Mouse (Mus musculus): ENCODE measurements around the gene Pard6b.

The Pard6b gene

DNA sequence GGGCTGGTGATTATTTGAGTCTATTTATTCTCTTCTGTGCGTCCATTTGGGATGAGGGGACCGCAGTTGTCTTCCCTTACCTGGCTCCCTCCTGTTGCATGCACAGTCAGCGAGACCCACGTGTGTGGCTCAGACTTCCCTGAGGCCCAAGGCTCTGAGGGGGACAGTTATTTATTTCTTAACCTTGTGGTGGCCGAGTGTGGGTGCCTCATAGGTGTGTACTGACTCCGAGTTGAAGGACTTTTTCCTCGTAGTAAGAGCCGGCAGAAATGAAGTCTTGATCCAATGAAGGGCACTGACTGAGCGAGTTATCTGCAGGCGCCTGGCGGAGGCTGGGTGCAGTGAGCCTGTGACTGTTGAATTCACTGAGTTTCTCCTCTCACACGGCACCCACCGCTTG, 19.2 kb downstream of the Pard6b start:
- in situ Hi-C loops (cut with MboI) = loop anchor here (25.0 kb wide), 1 partner anchor 337 kb away; no protein-coding TSS in a partner anchor

DNA sequence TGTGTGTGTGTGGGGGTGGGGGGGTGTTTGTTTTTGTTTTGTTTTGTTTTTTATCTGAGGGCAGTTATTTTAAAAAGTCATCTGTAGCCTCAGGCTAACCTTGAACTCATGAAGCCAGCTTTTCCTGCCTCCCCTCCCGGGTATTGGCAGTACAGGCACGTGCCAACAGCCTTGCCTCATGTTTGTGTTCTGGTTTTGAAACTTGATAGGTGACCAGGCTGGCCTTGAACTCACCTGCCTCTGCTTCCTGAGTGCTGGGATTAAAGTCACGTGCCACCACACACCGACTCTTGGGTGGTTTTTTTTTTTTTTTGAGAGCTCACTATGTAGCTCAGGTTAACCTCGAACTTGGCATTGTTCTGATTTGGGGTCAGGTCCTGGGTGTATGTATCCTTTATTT, 21.0 kb downstream of the Pard6b start:
- in situ Hi-C loops (cut with MboI) = loop anchor here (25.0 kb wide), 1 partner anchor 335 kb away; no protein-coding TSS in a partner anchor

DNA sequence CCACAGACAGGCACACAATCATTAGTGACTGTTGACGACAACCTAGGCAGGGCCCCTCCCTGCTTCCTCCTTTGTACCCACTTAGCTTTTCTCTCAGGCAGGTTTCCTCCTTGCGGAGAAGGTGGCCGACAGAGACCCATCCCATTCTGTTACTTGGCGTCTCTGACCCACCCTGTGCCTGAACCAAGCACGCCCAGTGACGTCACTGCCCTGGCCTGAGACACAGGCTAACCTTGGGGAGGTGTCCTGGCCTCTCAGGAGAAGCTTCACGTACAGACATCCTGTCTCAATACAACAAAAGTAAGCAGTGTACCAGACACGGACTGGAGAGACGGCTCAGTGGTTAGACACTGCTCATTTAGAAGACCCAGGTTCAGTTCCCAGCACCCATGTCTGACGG, 22.5 kb downstream of the Pard6b start:
- in situ Hi-C loops (cut with MboI) = loop anchor here (25.0 kb wide), 1 partner anchor 334 kb away; no protein-coding TSS in a partner anchor

- in situ Hi-C loops (cut with MboI) = loop anchor here (25.0 kb wide), 1 partner anchor 333 kb away; no protein-coding TSS in a partner anchor
These were observed 23.8 kb downstream of the Pard6b start for GRCm38 (mm10) chr2:168104375-168105144.

- in situ Hi-C loops (cut with MboI) = loop anchor here (25.0 kb wide), 1 partner anchor 332 kb away; no protein-coding TSS in a partner anchor
These were observed 24.5 kb downstream of the Pard6b start for GRCm38 (mm10) chr2:168105271-168105670.

- in situ Hi-C loops (cut with MboI) = loop anchor here (25.0 kb wide), 1 partner anchor 331 kb away; no protein-coding TSS in a partner anchor
These were observed 25.9 kb downstream of the Pard6b start for GRCm38 (mm10) chr2:168106701-168107178.

DNA sequence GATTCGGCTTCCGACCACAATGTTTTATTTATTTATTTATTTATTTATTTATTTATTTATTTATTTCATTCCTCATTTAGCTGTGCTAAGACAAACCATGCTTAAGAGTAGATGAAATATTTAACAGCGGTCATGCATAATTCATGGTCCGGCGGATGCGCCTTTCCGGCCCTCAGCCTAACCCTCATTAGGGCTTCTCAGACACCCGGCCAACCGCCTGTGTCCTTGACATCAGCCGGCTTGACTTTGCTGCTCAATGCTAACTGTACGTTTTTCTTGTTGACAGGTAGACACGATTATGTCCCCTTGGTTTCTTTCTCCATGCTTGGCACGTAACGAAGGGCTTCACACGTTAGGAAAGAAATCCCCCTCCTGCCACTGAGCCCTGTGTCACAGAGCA, 26.6 kb downstream of the Pard6b start:
- in situ Hi-C loops (cut with MboI) = loop anchor here (25.0 kb wide), 1 partner anchor 330 kb away; no protein-coding TSS in a partner anchor

DNA sequence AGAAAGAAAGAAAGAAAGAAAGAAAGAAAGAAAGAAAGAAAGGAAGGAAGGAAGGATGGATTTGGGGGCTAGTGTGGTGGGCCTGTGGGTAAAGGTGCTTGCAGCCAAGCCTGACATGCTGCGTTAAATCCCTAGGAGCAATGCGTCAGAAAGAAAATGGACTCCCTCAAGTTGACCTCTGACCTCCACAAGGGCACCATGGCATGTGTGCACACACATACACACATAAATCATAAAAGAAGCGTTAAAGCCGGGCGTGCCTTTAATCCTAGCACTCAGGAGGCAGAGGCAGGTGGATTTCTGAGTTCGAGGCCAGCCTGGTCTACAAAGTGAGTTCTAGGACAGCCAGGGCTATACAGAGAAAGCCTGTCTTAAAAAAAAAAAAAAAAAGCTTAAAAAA, 27.1 kb downstream of the Pard6b start:
- in situ Hi-C loops (cut with MboI) = loop anchor here (25.0 kb wide), 1 partner anchor 329 kb away; no protein-coding TSS in a partner anchor

DNA sequence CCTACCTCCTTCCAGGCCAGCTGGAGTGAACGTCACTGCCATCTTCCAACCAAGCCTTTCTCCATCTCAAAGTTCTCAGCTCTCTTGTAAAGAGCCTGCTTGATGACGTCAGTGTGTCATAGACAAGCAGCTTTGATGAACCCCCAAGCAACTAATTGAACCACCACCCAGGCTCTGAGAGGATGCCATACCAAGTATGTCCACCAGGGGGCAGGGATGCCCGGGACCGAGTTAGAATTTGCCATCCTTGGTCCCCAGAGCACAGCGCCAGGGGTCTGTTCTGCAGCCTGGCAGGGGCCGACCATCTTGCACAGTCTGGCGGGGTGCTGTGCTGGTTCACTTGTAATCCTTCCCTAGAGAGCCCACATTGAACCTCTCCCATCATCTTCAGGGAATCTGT, 31.1 kb downstream of the Pard6b start:
- in situ Hi-C loops (cut with MboI) = loop anchor here (10.0 to 25.0 kb wide), 2 partner anchors 93 to 325 kb away; partner anchors contain the start of gene Adnp

GRCm38 (mm10) chr2:168113263-168113662, 32.5 kb downstream of the Pard6b start:
- in situ Hi-C loops (cut with MboI) = loop anchor here (10.0 to 25.0 kb wide), 2 partner anchors 92 to 324 kb away; partner anchors contain the start of gene Adnp

- in situ Hi-C loops (cut with MboI) = loop anchor here (10.0 to 25.0 kb wide), 2 partner anchors 91 to 324 kb away; partner anchors contain the start of gene Adnp
These were observed 32.9 kb downstream of the Pard6b start for GRCm38 (mm10) chr2:168113692-168114091.

GRCm38 (mm10) chr2:168114699-168115350, 34.0 kb downstream of the Pard6b start:
- in situ Hi-C loops (cut with MboI) = loop anchor here (10.0 to 25.0 kb wide), 2 partner anchors 90 to 322 kb away; partner anchors contain the start of gene Adnp

DNA sequence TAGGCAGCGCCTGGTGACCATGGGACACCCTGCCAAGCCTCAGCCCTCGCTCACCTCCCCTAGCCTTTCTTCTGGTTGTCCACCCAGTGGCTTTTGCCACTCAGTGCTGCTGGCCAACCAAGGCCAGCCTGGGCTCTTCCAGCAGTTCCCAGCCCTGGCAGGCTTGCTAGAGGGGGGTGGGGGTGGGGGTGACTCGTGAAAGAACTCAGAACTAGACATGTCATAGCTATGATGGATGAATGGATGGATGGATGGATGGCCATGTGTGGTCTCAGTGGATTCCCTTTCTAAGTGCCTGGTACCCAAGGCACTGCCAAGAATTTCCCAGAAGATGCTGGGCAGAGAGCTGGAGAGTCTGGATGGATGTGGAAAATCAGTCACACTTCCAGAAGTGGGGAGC, 35.0 kb downstream of the Pard6b start:
- in situ Hi-C loops (cut with MboI) = loop anchor here (10.0 to 25.0 kb wide), 2 partner anchors 89 to 321 kb away; partner anchors contain the start of gene Adnp

GRCm38 (mm10) chr2:168117147-168117546, 36.3 kb downstream of the Pard6b start:
- in situ Hi-C loops (cut with MboI) = loop anchor here (10.0 to 25.0 kb wide), 2 partner anchors 88 to 320 kb away; partner anchors contain the start of gene Adnp

DNA sequence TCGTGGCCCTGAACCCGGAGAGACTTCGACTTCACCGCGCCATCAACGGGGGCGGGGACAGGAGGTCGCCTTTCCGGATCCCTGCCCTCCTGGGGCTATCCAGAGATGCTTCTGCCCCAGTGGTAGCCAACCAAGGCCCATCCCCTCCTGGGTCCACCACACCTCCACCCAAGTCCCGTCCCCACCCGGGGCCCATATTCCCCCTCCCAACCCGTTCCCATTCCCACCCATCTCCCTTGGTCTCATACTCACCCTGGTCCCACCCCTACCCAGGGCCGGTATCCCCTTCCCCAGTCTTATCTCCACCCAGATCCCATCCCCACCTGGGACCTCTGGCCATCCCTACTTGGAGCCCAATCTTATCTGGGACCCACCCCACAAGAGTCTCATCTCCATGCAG, 36.7 kb downstream of the Pard6b start:
- in situ Hi-C loops (cut with MboI) = loop anchor here (10.0 to 25.0 kb wide), 2 partner anchors 87 to 320 kb away; partner anchors contain the start of gene Adnp

- in situ Hi-C loops (cut with MboI) = loop anchor here (10.0 to 25.0 kb wide), 2 partner anchors 87 to 319 kb away; partner anchors contain the start of gene Adnp
These were observed 37.2 kb downstream of the Pard6b start for GRCm38 (mm10) chr2:168117967-168118366.

- in situ Hi-C loops (cut with MboI) = loop anchor here (10.0 to 25.0 kb wide), 2 partner anchors 86 to 319 kb away; partner anchors contain the start of gene Adnp
These were observed 37.7 kb downstream of the Pard6b start for GRCm38 (mm10) chr2:168118456-168118855.

DNA sequence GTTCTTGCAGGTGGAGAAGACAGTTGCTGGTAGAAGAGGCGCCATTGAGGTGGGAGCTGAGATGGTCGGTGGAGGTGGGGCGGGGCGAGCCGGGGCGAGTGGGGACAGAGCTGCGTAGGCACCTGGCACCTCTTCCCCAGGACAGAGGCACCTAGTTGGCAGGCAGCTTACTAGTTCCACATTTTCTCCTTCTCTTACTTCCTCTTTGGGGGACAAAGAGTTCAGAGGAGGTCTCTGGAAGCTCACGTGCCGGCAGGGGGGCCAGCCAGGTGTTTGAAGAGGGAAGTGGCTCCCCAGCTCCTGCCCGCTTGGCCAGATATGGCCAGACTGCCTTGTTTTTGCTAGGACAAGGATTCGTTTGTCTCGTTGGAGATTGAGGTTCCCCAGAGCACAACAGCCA, 38.3 kb downstream of the Pard6b start:
- in situ Hi-C loops (cut with MboI) = loop anchor here (10.0 to 25.0 kb wide), 2 partner anchors 86 to 318 kb away; partner anchors contain the start of gene Adnp

GRCm38 (mm10) chr2:168120906-168121305, 40.1 kb downstream of the Pard6b start:
- in situ Hi-C loops (cut with MboI) = loop anchor here (25.0 kb wide), 1 partner anchor 316 kb away; no protein-coding TSS in a partner anchor

GRCm38 (mm10) chr2:168123652-168124051, 42.8 kb downstream of the Pard6b start:
- in situ Hi-C loops (cut with MboI) = loop anchor here (25.0 kb wide), 1 partner anchor 314 kb away; no protein-coding TSS in a partner anchor
